Mouse (Mus musculus) right cerebral cortex, postnatal 14 days (tissue): ENCODE data around the gene Plxna1.

Experiments used
- DNase-seq: peaks from one replicate; pipeline ENCODE4 v3.0.0; 2022

Plxna1 gene

DNA sequence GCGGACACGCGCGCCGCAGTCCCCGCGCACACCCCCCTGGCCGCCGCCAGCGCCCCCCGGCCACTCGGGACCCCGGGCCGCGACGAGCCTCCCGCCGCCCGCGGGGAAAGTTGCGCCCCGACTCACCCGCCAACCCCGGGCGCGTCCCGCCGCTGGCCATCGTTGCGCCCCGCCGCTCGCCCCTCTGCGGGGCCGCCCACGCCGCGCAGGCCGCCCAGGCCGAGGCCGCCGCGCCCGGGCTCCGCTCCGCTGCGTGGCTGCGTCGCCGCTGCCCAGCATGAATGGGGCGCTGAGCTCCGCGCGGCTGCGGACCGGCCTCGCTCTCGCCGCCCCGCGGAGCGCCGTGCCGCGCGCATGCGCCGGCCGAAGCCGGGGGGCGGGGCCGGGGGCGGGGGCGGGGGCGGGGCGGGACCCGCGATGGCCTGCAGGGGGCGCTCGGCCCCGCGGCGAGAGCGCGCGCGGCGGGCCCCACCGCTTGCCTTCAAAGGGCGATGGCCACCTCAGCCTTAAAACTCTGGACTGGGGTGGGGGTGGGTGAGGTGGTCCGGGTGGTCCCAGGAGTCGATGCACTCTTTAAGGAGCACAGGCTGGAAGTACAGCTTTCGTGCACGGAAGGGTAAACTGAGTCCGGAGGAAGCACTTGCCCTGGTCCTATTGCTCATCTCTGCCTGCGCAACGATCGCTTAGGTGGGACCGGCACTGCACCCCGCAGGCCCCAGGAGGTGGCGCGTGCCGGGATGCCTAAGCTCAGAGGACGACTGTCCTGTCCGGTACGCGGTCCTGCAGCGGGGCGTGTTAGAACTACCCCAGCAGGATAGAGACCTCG, at the start of gene Plxna1:
Gene Plxna1, minus strand, starts transcription at position 340 of the 826 bp plus-strand sequence.
- DNase-seq: peak; percentile 60

DNA sequence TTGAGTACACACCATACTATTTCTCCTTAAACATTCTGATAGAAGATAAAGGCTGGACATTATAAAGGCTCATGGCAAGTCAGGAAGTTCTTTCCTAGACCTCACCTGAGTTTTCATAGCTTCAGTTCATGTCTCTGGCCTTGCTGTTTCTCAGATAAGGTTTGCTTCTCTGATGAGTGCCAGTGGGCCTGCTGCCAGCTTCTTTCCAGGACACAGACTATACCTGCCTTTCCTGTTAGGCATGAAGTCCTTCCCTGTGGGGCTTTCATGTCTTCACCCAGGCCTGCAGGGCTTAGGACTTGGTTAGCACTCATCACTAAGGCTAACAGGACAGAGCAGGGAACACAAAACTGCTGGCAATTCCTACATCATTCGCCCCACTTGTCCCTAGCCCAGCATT, 46.6 kb upstream of the Plxna1 start:
- no peak for DNase-seq

DNA sequence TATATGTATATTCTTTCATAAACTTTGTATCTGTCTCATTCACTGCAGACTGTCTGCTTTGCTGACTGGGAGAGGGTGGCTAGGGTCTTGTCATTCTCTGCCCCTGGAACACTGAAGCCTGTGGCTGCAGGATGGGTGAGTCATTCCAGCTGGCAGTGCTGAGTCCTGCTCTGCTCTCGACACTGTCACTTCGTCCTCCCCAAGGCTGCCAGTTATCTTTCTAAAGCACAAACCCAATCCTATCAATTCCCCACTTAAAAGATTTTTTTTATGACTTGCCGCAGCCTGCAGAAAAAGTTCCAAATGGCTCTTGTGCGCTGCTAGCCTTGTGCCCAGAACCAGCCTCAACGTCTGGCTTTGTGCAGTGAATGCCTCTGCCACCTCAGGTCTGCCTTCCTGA, 45.8 kb upstream of the Plxna1 start:
- DNase-seq: no peak

DNA sequence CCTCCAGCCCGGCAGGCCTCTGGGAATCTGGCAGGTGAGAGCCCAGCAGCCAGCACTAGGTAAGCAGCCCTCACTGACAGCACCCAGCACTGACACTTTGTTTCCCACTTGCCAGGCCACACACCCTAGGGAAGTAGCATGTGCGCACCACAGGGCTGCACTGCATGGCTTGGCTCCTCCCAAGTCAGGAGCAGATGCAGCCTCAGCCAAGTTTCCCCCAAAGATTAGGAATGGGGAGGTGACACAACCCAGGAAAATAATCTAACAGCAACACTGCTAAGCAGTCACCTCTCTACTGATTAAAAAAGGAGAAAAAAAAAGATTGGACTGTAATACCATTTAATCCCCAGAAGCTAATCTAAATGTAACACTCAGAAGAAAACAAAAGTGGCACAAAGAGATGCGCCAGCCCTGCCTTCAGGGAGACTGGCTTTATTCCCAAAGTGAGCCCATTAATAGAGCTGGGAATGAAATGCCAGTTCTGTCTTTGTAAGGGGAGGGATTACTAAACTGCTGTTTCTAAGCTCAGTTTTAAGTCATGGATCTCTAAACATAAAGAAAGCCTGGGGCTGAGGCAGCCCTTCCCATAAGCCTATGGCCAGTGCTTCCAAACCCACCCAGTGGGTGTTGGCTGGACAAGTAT, 44.9 kb upstream of the Plxna1 start:
- DNase-seq: no peak

DNA sequence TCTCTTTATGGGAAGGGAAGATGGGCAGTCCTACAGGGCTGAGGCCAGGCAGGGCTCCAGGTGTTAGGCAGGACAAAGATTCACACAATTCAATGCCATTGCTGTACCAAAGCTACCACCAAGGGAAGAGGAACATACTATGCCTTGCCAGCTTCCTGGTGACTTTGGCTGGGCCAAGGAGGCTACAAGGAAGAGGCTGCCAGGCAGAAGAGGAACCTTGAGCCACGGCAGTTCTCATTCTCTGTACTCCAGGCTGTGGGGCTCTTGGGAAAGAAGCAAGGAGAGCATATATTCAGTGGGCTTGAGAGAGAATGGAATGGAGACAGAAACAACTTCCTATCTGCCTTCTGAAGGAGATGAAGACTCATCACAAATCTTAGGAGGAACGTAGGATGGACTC, 42.5 kb upstream of the Plxna1 start:
- no peak for DNase-seq

DNA sequence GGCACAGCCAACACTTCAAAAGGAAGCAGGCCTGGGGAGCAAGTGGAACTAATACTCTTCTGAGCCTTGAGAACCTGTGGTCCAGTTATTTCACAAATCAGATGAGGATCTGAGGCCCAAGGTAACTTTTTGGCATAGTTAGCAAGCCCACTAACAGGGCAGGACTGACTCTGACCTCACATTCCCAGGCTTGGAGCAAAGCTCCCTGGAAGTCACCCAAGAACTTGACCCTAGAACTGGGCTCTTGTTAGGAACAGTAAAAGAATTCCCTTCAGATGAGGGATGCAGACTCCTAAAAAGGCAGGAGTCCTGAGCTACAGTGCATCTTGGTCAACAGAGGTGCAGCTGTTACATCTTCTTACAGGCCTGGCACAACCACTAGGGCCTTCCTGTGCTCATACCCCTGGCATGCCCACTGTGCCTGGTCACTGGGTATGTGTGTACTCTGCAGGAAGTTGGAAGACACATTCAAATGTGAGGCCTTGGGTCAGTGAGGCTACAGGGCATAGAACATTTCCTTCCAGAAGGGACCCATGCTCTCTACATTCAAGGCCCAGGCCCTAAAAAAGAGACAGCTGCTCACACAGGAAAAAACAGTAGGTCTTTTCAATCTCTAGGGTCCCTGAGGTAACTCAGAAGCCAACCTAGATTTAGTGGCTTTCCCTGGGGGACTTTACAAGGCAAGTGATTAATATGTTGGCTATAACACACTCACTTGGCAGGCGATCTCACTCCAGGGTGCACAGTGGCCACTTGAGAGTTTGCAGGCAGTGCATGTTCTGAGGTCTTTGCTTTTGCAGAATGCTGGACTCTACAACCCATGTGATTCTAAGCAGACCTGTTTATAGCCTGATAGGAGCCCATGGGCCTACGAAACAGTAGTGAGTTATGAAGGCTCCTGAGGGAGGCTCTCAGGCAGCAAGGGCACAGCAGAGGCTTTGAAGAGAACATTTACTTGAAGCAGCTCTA, 41.1 kb upstream of the Plxna1 start:
- DNase-seq: no peak

DNA sequence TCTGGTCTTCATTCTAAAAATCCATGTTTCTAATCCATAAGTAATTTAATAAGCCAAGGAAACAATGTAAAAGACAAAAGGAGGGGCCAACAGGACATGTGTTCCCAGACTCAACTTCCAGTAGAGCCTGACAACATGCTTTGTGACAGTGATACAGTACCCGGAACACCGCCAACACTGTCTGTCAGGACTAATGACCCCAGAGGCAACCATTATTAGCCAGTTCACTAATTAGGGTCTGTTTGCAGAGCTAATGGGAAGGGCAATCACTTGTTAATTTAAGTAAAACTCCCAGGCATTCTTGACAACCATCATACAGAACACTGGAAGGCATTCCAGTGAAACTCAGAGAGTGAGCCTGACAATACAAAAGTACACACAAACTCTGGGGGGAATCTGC, 40.0 kb upstream of the Plxna1 start:
- DNase-seq: no peak

DNA sequence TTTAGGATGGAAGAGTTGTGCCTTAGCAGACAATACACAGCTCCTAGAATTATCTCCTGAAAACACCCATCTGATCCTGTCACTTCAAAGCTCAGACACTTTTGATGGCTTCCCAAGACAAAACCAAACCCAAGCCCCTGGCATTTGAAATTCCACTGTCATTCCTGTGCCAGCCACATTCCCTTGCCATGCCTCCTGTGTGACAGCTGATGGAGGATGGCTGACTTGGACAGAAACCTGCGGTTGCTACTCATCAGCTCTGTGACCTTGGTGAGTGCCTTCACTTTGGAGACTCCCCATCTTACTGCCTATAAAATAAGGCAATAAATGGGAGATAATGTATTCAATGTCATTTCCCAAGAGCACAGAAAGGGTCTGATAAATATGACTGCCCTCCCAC, 37.1 kb upstream of the Plxna1 start:
- DNase-seq: no peak

DNA sequence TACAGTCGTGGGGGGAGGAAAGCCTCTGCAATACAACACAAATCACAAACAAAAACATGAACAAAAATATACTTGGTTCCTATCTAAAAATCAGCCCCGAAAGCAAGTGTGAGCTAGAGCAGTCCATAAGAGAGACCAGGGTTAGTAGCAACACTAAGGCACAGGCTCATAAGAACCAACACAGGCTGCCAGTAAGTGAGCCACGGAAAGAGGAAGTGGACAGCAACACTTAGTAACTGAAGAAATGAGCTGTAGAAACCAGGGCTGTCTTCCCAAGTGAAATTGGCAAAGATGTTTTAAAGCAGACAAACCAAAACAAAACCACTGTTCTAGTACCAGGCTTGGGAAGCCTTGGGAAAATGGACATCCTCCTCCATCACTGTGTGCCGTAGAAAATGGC, 35.5 kb upstream of the Plxna1 start:
- DNase-seq: no peak

DNA sequence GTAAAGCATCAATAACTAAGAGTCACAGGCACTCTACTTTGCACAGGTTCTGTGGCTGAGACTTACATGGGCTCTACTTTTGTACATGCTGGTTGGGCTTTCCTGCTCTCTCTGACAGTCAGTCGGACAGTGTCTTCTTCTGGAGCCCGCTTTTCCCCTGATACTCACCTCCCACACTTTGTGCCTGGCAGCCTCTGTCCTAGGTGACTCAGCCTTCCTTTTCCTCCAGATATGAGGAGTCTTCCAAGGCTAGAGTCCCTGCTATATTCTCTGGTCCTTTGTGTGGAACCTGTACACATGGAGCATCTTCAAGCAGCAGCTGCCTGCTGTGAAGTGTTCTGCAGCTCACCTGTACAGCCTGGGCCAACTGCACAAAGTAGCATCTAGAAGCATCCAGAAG, 31.4 kb upstream of the Plxna1 start:
- no peak for DNase-seq

DNA sequence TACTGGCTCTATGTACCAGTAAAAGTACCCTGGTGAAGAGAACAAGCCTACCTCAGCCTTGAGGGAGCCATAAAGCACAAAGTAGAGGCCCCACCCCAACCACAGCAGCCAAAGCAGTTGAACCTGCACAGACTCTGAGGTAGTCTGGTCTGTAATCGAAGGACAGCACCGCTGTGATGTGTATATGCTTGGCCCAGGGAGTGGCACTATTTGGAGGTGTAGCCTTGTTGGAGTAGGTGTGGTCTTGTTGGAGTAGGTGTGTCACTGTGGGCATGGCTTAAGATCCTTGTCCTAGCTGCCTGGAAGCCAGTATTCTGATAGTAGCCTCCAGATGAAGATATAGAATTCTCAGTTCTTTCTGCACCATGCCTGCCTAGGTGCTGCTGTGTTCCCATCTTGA, 29.8 kb upstream of the Plxna1 start:
- no peak for DNase-seq

DNA sequence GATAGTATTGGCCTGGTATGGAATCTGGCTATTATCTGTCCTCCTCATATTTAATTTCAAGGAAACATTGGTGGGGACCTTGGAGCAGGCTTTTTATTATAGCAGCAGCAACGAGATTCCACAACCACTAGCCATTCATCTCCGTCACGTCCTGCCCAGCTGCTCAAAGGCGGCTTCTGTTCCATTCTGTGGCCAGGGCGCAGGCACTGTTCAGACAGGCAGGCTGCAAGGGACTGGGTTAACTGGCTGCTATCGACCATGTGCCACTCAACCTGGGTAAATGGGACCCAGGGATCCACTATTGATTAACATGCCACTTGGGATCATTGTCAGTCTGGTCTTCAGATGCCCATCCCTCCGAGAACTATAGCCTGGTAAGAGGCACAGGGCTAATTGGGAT, 27.4 kb upstream of the Plxna1 start:
- DNase-seq: no peak

DNA sequence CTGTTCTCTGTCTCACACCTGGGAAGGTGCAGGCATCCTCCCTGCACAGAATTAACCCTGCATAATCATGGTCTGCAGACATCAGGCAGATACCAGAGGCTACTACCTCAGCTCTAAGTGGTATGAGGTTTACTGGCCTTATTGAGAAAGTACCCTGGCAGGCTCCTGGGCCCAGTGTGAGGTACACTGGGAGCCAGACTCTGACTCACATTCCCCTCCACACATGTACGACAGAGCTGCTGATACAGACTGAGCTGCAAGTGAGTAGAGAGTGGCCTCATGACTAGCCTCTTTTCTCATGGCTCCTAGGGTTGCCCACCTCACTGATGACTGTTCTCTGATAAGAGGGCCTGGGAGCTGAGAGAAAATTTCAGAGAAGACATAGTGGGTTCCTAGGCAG, 24.5 kb upstream of the Plxna1 start:
- DNase-seq: no peak

DNA sequence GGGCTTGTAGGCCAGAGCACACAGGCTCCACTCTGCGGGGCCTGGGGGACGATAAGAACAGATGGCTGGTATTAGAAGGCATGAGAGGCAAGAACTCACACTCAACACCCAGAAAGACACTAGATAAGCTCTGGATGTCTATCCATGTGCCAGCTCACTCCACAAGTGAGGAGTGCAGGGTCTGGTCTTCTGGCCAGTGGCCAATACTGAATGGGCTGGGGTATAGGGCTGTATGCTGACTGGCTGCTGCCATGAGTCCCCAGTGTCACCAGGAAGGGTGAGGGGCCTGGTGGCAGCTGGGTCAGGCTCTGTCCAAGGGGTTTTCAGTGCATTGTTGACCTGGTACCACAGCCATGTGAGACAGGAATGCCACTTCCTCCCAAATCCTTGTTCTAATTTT, 22.3 kb upstream of the Plxna1 start:
- DNase-seq: no peak

DNA sequence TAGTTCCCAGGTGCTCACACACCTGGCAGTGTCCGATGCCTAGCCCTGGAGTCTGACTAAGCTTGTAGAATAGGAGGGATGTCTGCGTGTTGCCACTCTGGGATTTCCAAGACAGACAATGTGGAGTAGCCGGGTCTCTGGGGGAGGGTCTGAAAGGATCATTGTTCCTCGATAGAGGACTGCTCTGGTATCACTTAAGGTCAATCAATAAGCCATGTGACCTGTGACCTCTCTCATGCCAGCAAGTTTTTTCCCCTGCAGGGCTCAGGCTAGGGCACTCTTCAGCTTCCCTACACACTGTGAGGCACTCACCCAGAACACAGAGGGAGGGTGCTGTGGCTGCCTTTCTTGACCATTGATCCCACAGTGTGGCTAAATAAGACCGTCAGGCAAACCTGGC, 19.4 kb upstream of the Plxna1 start:
- DNase-seq: no peak

DNA sequence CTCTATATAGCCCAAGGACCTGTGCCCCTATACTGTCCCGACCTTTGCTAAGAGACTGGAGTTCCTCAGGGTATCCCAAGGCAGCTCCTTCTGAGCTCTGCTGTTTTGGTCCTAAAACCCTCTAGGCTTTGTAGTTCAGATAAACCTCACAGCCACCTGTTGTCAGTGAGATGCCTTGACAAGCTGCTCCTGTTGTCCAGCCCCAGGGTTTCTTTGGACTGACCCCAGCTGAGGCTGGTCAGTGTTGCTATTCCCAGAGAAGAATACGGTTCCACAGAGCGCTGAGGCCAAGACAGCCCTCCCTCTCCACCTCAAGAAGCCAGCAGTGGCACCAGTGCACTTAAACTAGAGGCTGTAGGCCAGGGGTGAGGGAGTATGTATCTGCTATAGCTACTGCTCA, 18.8 kb upstream of the Plxna1 start:
- DNase-seq: no peak

DNA sequence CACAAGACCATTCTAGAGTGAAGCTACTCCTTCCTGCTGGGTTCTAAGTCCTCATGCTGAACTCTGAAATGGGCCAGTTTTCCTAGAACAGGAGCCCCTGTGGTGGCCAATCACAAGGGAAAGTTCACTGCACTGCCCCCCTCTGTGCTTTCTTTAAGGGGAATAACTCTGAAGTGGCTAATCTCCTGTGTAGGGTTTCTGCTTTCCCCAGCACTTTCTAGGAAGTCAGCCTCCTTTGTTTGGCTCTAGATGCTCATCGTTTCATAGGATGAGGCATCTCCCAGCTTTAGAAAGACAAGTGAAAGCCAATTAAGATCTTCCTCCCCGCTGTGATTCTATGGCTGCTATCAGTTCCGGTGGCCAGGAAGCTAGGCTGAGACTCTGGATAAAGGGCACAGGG, 18.3 kb upstream of the Plxna1 start:
- DNase-seq: no peak

DNA sequence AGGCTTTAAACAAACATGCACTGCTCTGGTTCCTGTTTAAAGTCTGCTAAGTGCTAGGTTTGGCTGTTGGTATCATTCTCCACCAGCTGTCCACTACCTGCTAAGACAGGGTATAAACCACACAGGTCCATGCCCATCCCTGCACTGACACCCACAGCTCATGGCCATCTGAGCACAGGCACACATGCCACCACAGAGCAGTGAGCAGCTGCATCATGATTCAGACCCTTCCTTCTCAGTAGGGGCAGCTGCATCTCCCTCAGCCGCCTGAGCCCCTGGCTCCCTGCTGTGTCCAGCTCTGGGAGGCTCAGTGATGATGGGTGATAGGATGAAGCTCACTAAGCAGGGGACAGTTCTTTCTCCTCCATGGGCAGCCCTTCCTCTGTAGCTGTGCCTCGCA, 15.8 kb upstream of the Plxna1 start:
- no peak for DNase-seq

DNA sequence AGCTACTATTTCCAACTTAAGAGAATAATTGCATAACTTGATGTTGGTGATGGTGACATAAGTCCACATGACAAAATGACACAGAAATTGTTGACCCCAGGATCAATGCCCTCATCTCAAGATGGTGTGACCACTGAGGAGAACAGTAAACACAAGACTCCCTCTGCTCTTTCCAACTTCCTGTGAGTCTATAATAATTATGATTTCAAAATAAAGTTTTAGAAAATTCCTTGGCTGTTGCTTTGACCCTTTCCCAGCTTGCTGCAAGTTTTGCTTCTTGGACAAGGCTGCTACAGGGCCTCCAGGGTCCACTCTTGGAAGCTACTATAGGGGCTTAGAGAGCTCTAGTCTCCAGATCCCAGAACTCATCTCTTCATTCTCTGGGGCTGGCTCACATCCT, 6.4 kb upstream of the Plxna1 start:
- DNase-seq: no peak

DNA sequence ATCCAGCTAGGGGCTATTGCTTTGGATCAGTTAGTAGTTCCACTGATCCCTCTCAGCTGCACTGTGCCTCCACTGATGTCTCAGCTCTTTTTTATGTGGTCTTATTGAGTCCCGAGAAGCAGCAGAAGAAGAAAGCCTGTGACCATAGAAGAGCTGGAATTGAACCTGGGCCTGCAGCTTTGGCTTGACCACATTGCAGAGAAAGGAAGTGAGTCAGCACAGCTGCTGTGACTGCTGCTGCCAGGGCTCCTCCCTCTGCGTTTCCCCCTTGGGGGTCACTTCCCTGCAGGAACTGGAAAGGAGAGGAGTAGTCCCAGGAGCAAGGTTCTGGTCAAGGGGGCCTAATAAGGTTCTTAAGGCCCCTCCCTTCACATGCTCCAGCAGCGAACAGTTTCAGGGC, 1.9 kb upstream of the Plxna1 start:
- DNase-seq: no peak

DNA sequence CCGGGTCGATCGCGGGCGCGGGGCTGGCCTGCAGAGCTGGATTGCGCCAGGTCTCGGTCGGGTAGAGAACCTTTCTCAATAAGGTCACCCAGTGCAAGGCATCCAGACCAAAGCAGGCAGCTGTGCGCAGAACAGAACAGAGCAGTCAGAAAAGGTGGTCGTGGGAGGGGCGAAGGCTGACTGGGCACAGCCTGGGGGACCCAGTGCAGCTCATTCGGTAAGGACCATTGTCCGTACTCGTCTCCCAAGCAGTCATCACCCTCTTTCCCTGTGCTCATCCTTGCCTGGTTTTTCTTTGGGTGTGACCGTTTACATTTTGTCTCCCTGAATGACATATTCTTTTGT, 659 bp upstream of the Plxna1 start:
- peak; percentile 41 for DNase-seq

DNA sequence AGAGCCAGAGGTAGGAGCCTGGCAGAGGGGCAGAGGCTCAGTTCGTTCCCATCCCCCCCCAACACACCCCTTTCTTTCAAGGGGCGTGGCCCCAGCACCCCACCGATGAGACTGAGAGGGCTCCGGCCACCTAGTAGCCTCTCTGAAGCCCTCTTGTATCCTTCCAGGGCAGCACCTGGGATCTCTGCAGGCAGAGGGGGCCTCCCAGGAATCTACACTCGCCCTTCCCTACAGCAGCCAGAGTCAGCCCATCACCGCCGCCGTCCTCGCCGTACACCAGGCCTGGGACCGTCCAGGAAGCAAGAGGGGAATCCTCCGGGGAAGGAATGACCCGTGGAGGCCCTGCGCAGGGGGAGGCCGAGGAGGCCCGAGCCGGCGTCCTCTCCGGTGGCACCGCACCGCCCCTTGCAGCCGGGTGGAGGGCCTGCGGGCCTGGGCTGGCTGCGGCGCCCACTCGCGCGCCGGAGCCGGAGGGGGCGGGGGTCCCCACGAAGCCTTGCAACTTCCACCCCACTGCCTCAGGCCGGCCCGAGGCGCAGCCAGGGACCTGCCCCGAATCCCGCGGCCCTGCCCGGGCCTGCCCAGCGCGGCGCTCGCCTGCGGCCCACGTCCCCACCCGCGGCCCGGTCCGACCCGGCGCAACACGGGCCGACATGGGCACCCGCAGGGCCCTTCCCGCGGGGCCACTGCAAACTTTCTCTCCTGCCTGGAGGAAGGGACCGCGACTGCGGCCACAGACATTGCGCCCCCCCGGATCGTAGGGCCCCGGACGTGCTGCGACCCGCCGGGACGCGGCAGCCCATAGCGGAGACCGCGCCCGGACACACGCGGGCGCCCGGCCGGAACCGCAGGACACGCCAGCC, 771 bp downstream of the Plxna1 start:
- DNase-seq: peak; percentile 42
